Comparison of ENCODE assay signal across 27 mouse cellular contexts in genomic region chr19:22327226-22327625, GRCm38 (mm10).
"Had no signal": no experiment of that assay in that cellular context is flagged by ENCODE, and none has a peak within 500 bp of the region (broad histone marks: within the 10 kb centered on the region; RNA-seq: fewer than 3 reads in every experiment).

No protein-coding gene starts in this region.

- H3K9me3 ChIP-seq: heart, embryonic 13.5 days; heart, embryonic 15.5 days; hindbrain, embryonic 13.5 days; hindbrain, embryonic 15.5 days; kidney, embryonic 15.5 days; limb, embryonic 10.5 days; limb, embryonic 12.5 days; liver, embryonic 13.5 days had no signal

- DNase-seq: gastrocnemius, postnatal 14 days; gastrocnemius, postnatal 36 days; heart, adult 11 months; heart, adult 2 months; heart, postnatal 14 days; heart, postnatal 36 days; kidney, adult 11 months; kidney, adult 2 months; kidney, adult 9 months; kidney, postnatal 14 days; kidney, postnatal 36 days; liver; liver, embryonic 13.5 days had no signal

- ATAC-seq: hindbrain, postnatal 0 days; intestine, embryonic 16.5 days had no signal

- H3K4me3 ChIP-seq: heart, adult 2 months; heart, embryonic 13.5 days; heart, embryonic 15.5 days; hindbrain, embryonic 13.5 days; hindbrain, embryonic 15.5 days; kidney, embryonic 15.5 days; layer of hippocampus, adult 2 months; left cerebral cortex, adult 2 months; limb, embryonic 10.5 days; limb, embryonic 12.5 days; liver, embryonic 13.5 days had no signal

- H3K9ac ChIP-seq: heart, embryonic 13.5 days; heart, embryonic 15.5 days; hindbrain, embryonic 13.5 days; hindbrain, embryonic 15.5 days; kidney, embryonic 15.5 days; limb, embryonic 12.5 days; liver, embryonic 13.5 days had no signal

- H3K4me1 ChIP-seq: heart, embryonic 15.5 days; hindbrain, embryonic 13.5 days; hindbrain, embryonic 15.5 days; kidney, embryonic 15.5 days; limb, embryonic 10.5 days; limb, embryonic 12.5 days; liver, embryonic 13.5 days had no signal

- H3K4me2 ChIP-seq: heart, embryonic 11.5 days; heart, embryonic 13.5 days; heart, embryonic 15.5 days; hindbrain, embryonic 13.5 days; hindbrain, embryonic 15.5 days; kidney, embryonic 15.5 days; limb, embryonic 12.5 days; liver, embryonic 11.5 days; liver, embryonic 13.5 days had no signal

- H3K27me3 ChIP-seq: heart, embryonic 13.5 days; heart, embryonic 15.5 days; hindbrain, embryonic 13.5 days; hindbrain, embryonic 15.5 days; kidney, embryonic 15.5 days; limb, embryonic 12.5 days; liver, embryonic 13.5 days had no signal

- H3K36me3 ChIP-seq: heart, embryonic 13.5 days; heart, embryonic 15.5 days; hindbrain, embryonic 13.5 days; hindbrain, embryonic 15.5 days; kidney, embryonic 15.5 days; limb, embryonic 10.5 days; limb, embryonic 12.5 days; liver, embryonic 13.5 days had no signal

- H3K27ac ChIP-seq: heart, adult 2 months; heart, embryonic 13.5 days; heart, embryonic 15.5 days; hindbrain, embryonic 13.5 days; hindbrain, embryonic 15.5 days; hindbrain, postnatal 0 days; kidney, embryonic 15.5 days; kidney, postnatal 0 days; layer of hippocampus, adult 2 months; left cerebral cortex, adult 2 months; limb, embryonic 10.5 days; limb, embryonic 12.5 days; liver, embryonic 13.5 days had no signal
